20 mouse cellular contexts compared by ENCODE assay signal in the genomic region with DNA sequence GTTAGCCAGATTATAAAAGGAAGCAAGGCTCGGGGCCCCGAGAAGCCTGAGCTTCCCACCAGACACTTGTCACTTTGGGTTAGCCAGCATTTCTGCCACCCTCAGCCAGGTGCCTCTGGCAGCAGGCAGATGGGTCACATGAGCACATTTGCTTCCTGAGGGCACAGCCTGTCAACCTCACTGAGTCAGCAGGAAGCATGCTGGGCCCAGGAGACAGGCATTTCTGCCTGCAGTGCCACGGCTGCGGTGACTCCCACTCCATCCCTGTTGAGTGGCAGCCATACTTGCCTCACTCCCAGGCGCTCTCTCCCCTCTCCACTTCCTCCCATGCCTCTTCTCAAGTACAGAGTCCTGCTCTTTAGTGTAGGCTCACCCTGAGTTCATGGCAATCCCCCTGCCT. TPM values are rescaled to one million over a fixed set of nuclear protein-coding genes. Genes with fewer than 3 reads are reported as not detected.
DNase-seq lines count a peak whose midpoint lies in the region; ATAC-seq and TF ChIP-seq lines count a peak whose summit lies in the region.
"Had no signal": no experiment of that assay in that cellular context is flagged by ENCODE, and none has a peak within 500 bp of the region (broad histone marks: within the 10 kb centered on the region; RNA-seq: fewer than 3 reads in every experiment).

No protein-coding gene starts in this region.

- intact Hi-C loops in left cerebral cortex, postnatal 14 days (cut with DNase I) = loop anchor here (10.0 kb wide), 1 partner anchor 880 kb away; no protein-coding TSS in a partner anchor

- no peaks in the 10 kb centered on the region for H3K9me3 ChIP-seq in hindbrain, embryonic 12.5 days (replicated peaks)
- H3K9me3 ChIP-seq in hindbrain, embryonic 11.5 days (ENCODE audit: control insufficient read depth, low read length) = no peaks in the 10 kb centered on the region
- no peaks in the 10 kb centered on the region for H3K9me3 ChIP-seq in limb, embryonic 10.5 days (replicated peaks)
- H3K9me3 ChIP-seq: limb, embryonic 13.5 days; liver, embryonic 13.5 days; neural tube, embryonic 13.5 days had no signal

- H3K27me3 ChIP-seq in cerebellum, adult 2 months (ENCODE audit: control insufficient read depth, insufficient read depth, low read length) = no peaks in the 10 kb centered on the region
- no peaks in the 10 kb centered on the region for H3K27me3 ChIP-seq in hindbrain, embryonic 12.5 days
- H3K27me3 ChIP-seq in hindbrain, embryonic 11.5 days (ENCODE audit: control insufficient read depth, insufficient read depth, low read length) = no peaks in the 10 kb centered on the region
- H3K27me3 ChIP-seq in limb, embryonic 10.5 days (ENCODE audit: low read depth, poor library complexity, severe bottlenecking) = no peaks in the 10 kb centered on the region
- H3K27me3 ChIP-seq: limb, embryonic 13.5 days; liver, embryonic 13.5 days; neural tube, embryonic 13.5 days had no signal

- TF ChIP-seq POLR2A in cerebellum, adult 2 months (IDR thresholded peaks at IDR 0.05; ENCODE audit: borderline replicate concordance, insufficient read depth, low read length) = no peak

- H3K27ac ChIP-seq in cerebellum, adult 2 months (ENCODE audit: insufficient read depth, low read length) = no peak overlapping the region
- H3K27ac ChIP-seq in hindbrain, embryonic 12.5 days = no peak overlapping the region
- H3K27ac ChIP-seq in hindbrain, embryonic 11.5 days (ENCODE audit: low read depth, low read length) = no peak overlapping the region
- peak overlapping the region; percentile 33; the same call in 1 of the 2 replicates for H3K27ac ChIP-seq in limb, embryonic 10.5 days
- H3K27ac ChIP-seq: hindbrain, postnatal 0 days; kidney, postnatal 0 days; limb, embryonic 13.5 days; liver, embryonic 13.5 days; neural tube, embryonic 13.5 days had no signal

- H3K4me2 ChIP-seq in hindbrain, embryonic 12.5 days (replicated peaks) = no peak overlapping the region
- H3K4me2 ChIP-seq in hindbrain, embryonic 11.5 days (replicated peaks; ENCODE audit: low read depth, low read length) = no peak overlapping the region
- H3K4me2 ChIP-seq: limb, embryonic 13.5 days; liver, embryonic 13.5 days; lung, embryonic 14.5 days; neural tube, embryonic 13.5 days had no signal

- peak; percentile 42 to 55 for DNase-seq in cerebellum, adult 2 months
- DNase-seq in cerebellum, adult 8-10 months = no peak
- no peak for DNase-seq in hindbrain, embryonic 11.5 days (ENCODE audit: low spot score)
- DNase-seq in 3T3-L1 (ENCODE audit: low read depth, low spot score) = peak; percentile 25
- DNase-seq in limb, embryonic 10.5 days (ENCODE audit: low spot score) = no peak
- DNase-seq in left cerebral cortex, postnatal 14 days (ENCODE audit: low spot score in 2 of 2) = no peak
- DNase-seq: gastrocnemius, postnatal 10 days; heart, adult 18-20 months; liver, embryonic 13.5 days; lung, embryonic 14.5 days; lung, postnatal 4 days; midbrain, embryonic 14.5 days; right cerebral cortex, postnatal 14 days had no signal

- H3K36me3 ChIP-seq in hindbrain, embryonic 12.5 days = peaks cover 36% of the 10 kb centered on the region
- 0 out of 2 replicates have a peak, but pooled peaks cover 2% of the 10 kb centered on the region for H3K36me3 ChIP-seq in hindbrain, embryonic 11.5 days (ENCODE audit: control insufficient read depth, insufficient read depth, low read length)
- peaks cover 67% of the 10 kb centered on the region for H3K36me3 ChIP-seq in limb, embryonic 10.5 days
- H3K36me3 ChIP-seq: liver, embryonic 13.5 days had no signal

- TF ChIP-seq CTCF in cerebellum, adult 2 months (IDR thresholded peaks at IDR 0.05; ENCODE audit: borderline replicate concordance, insufficient read depth, low read depth, low read length) = no peak

- no peak overlapping the region for H3K4me3 ChIP-seq in cerebellum, adult 2 months (replicated peaks; ENCODE audit: insufficient read depth, low read depth, low read length)
- H3K4me3 ChIP-seq in hindbrain, embryonic 12.5 days = no peak overlapping the region
- no peak overlapping the region for H3K4me3 ChIP-seq in hindbrain, embryonic 11.5 days (ENCODE audit: low read depth, low read length)
- no peak overlapping the region for H3K4me3 ChIP-seq in limb, embryonic 10.5 days
- H3K4me3 ChIP-seq: limb, embryonic 13.5 days; liver, embryonic 13.5 days; neural tube, embryonic 13.5 days had no signal

- WGBS in cerebellum, adult 2 months = 19% methylated on average over 5 of the region's 5 CpGs
- 75% methylated on average over 5 of the region's 5 CpGs for WGBS in hindbrain, embryonic 12.5 days
- 70% methylated on average over 5 of the region's 5 CpGs for WGBS in hindbrain, embryonic 11.5 days
- WGBS in limb, embryonic 10.5 days = 80% methylated on average over 5 of the region's 5 CpGs

- H3K9ac ChIP-seq in hindbrain, embryonic 12.5 days = 0 out of 2 replicates have a peak overlapping the region, but pooled peaks have one; percentile 13
- no peak overlapping the region for H3K9ac ChIP-seq in hindbrain, embryonic 11.5 days (ENCODE audit: low read depth, low read length)
- H3K9ac ChIP-seq: limb, embryonic 13.5 days; liver, embryonic 13.5 days; lung, embryonic 14.5 days; neural tube, embryonic 13.5 days had no signal

- ATAC-seq in hindbrain, embryonic 12.5 days (ENCODE audit: low FRiP score) = no peak
- ATAC-seq in hindbrain, embryonic 11.5 days (ENCODE audit: low FRiP score) = no peak
- ATAC-seq in CD4-positive, CD25-positive, alpha-beta regulatory T cell, adult 4 months = no peak
- ATAC-seq: hindbrain, postnatal 0 days; intestine, postnatal 0 days had no signal

- peaks cover 25% of the 10 kb centered on the region for H3K4me1 ChIP-seq in cerebellum, adult 2 months (ENCODE audit: control insufficient read depth, insufficient read depth, low read length)
- H3K4me1 ChIP-seq in hindbrain, embryonic 12.5 days = peaks cover 3% of the 10 kb centered on the region; the same call in 1 of the 2 replicates
- H3K4me1 ChIP-seq in hindbrain, embryonic 11.5 days (replicated peaks; ENCODE audit: control insufficient read depth, insufficient read depth, low read length) = peaks cover 9% of the 10 kb centered on the region
- peaks cover 14% of the 10 kb centered on the region for H3K4me1 ChIP-seq in limb, embryonic 10.5 days
- H3K4me1 ChIP-seq: limb, embryonic 13.5 days had no signal

RNA-seq across cellular contexts. Expression of a gene that starts 55.6 kb away (rescaled TPM):
- polyA plus RNA-seq in cerebellum, adult 2 months (2012; rRNA removed) = 70.4 and 71.6 TPM in 2 replicates
- 100 and 111 TPM in 2 replicates for polyA plus RNA-seq in hindbrain, embryonic 12.5 days (2016; fragmentation: Nextera tagmentation; extraction: Ambion mirVana)
- 120 and 127 TPM in 2 replicates for polyA plus RNA-seq in hindbrain, embryonic 11.5 days (2014; fragmentation: Nextera tagmentation; extraction: Ambion mirVana)
- polyA plus RNA-seq in limb, embryonic 10.5 days (2016; fragmentation: Nextera tagmentation; extraction: Ambion mirVana) = 136 and 137 TPM in 2 replicates
- polyA plus RNA-seq in CD4-positive, CD25-positive, alpha-beta regulatory T cell, adult 4 months (2017; shearing (Covaris generic)) = 10 to 100 TPM; 54.4 to 65.4 TPM
- 10 to 100 TPM; 71.3 to 71.8 TPM for total RNA-seq in left cerebral cortex, postnatal 14 days (2021)

Comparison
In these comparisons a context has a peak if more than half of its experiments do, and no peak if none do; other contexts are left out.
1. DNase-seq: peak in cerebellum, adult 2 months (2 of 2) and 3T3-L1 (single experiment); none in cerebellum, adult 8-10 months (single experiment), hindbrain, embryonic 11.5 days (single experiment), limb, embryonic 10.5 days (single experiment) and left cerebral cortex, postnatal 14 days (0 of 2).